Mouse (Mus musculus): ENCODE measurements at regions not wholly inside any gene's neighbourhood (a gene's known extent, or its start where the extent isn't known, plus 50 kb on each side); places are given as distances from the start of the nearest gene placed in this dataset.
A peak's percentile ranks its signal among the peaks of the same experiment; 100 is the strongest.
"Not testable (repeated sequence)": the region's sequence is repeated elsewhere in the genome, so short reads cannot be mapped to it uniquely, and the experiment has no call there.

GRCm38 (mm10) chr16:3114473-3115335 is 476.1 kb upstream of the Olfr161 start:
- peak; percentile 68 for DNase-seq

- peak; percentile 49 for DNase-seq
These were observed 475.3 kb upstream of the Olfr161 start for GRCm38 (mm10) chr16:3115336-3116112.

- DNase-seq, result peak; percentile 48
These were observed 474.7 kb upstream of the Olfr161 start for GRCm38 (mm10) chr16:3116113-3116511.

GRCm38 (mm10) chr16:3121216-3121615 is 469.6 kb upstream of the Olfr161 start:
- DNase-seq, result not testable (repeated sequence)

GRCm38 (mm10) chr16:3122145-3122860 is 468.5 kb upstream of the Olfr161 start:
- not testable (repeated sequence) for DNase-seq

GRCm38 (mm10) chr16:3122861-3123477 is 467.9 kb upstream of the Olfr161 start:
- peak; percentile 46 for DNase-seq

- DNase-seq, result not testable (repeated sequence)
These were observed 463.5 kb upstream of the Olfr161 start for GRCm38 (mm10) chr16:3127317-3127716.

All from heart, postnatal 4 days (tissue).